In the genomic region with DNA sequence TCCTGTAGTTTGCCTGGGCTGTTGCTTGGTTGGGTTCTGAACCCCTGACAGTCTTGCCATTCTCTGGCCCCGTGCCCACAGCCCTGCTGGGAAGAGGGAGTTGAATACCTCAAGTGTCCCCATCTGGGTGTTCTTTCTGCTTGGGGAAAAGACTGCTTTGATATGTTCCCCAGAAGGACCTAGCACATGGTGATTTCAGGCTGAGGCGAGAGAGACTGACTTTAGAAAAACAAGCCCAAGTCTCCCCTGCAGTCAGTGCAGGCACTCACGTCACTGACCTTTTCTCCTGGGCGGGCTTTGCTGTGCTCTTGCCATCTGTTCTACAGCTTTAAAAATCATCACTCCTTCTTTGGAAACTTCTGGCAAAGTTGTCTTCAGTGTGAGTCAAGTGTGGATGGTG, we compare ENCODE assay signal across 9 mouse cellular contexts.
DNase-seq lines count a peak whose midpoint lies in the region; ATAC-seq lines count a peak whose summit lies in the region.
"Had no signal": no experiment of that assay in that cellular context is flagged by ENCODE, and none has a peak within 500 bp of the region (broad histone marks: within the 10 kb centered on the region; RNA-seq: fewer than 3 reads in every experiment).

No protein-coding gene starts in this region.

- peak; percentile 28 for DNase-seq in urinary bladder, postnatal 14 days (ENCODE audit: low spot score)
- DNase-seq in urinary bladder, postnatal 10 days (ENCODE audit: low spot score): no peak
- peak; percentile 52 for DNase-seq in gastrocnemius, postnatal 25 days
- peak; percentile 30 to 41 for DNase-seq in layer of hippocampus, postnatal 36 days
- no peak for DNase-seq in kidney, postnatal 10 days
- no peak for DNase-seq in Muller cell, postnatal 12 days (ENCODE audit: inconsistent ontology term)
- DNase-seq: kidney, adult 18-20 months had no signal

- no peaks in the 10 kb centered on the region for H3K4me1 ChIP-seq in kidney, embryonic 14.5 days (ENCODE audit: control insufficient read depth, insufficient read depth, low read length)

- no peak overlapping the region for H3K4me3 ChIP-seq in kidney, embryonic 14.5 days (ENCODE audit: low read length)

- H3K27ac ChIP-seq in kidney, embryonic 14.5 days (ENCODE audit: low read depth, low read length): no peak overlapping the region

- ATAC-seq in kidney, embryonic 14.5 days (ENCODE audit: low FRiP score, low TSS enrichment): no peak
- no peak for ATAC-seq in inflammation-experienced regulatory T-cells, adult 6 months

- 63% methylated on average over 4 of the region's 4 CpGs for WGBS in kidney, embryonic 14.5 days

- H3K9me3 ChIP-seq in kidney, embryonic 14.5 days (ENCODE audit: control insufficient read depth, low read length): no peaks in the 10 kb centered on the region

- no peak overlapping the region for H3K9ac ChIP-seq in kidney, embryonic 14.5 days (ENCODE audit: low read depth, low read length)

- H3K4me2 ChIP-seq in kidney, embryonic 14.5 days (replicated peaks; ENCODE audit: low read depth, low read length): no peak overlapping the region

- H3K36me3 ChIP-seq in kidney, embryonic 14.5 days (ENCODE audit: control insufficient read depth, insufficient read depth, low read length): no peaks in the 10 kb centered on the region

- H3K27me3 ChIP-seq in kidney, embryonic 14.5 days (ENCODE audit: control insufficient read depth, insufficient read depth, low read length): no peaks in the 10 kb centered on the region

Comparison
In these comparisons a context has a peak if more than half of its experiments do, and no peak if none do; other contexts are left out.
1. DNase-seq: peak in urinary bladder, postnatal 14 days (single experiment), gastrocnemius, postnatal 25 days (single experiment) and layer of hippocampus, postnatal 36 days (2 of 2); none in urinary bladder, postnatal 10 days (single experiment), kidney, postnatal 10 days (single experiment) and Muller cell, postnatal 12 days (single experiment).